Mouse (Mus musculus): Measurements from ENCODE around the gene Paqr4. TPM values are rescaled to one million over a fixed set of nuclear protein-coding genes. Genes with fewer than 3 reads are reported as not detected.
A peak's percentile ranks its signal among the peaks of the same experiment; 100 is the strongest.

Paqr4 gene
- polyA plus RNA-seq, 1 experiment from 2014 or later, result 75.2 TPM

DNA sequence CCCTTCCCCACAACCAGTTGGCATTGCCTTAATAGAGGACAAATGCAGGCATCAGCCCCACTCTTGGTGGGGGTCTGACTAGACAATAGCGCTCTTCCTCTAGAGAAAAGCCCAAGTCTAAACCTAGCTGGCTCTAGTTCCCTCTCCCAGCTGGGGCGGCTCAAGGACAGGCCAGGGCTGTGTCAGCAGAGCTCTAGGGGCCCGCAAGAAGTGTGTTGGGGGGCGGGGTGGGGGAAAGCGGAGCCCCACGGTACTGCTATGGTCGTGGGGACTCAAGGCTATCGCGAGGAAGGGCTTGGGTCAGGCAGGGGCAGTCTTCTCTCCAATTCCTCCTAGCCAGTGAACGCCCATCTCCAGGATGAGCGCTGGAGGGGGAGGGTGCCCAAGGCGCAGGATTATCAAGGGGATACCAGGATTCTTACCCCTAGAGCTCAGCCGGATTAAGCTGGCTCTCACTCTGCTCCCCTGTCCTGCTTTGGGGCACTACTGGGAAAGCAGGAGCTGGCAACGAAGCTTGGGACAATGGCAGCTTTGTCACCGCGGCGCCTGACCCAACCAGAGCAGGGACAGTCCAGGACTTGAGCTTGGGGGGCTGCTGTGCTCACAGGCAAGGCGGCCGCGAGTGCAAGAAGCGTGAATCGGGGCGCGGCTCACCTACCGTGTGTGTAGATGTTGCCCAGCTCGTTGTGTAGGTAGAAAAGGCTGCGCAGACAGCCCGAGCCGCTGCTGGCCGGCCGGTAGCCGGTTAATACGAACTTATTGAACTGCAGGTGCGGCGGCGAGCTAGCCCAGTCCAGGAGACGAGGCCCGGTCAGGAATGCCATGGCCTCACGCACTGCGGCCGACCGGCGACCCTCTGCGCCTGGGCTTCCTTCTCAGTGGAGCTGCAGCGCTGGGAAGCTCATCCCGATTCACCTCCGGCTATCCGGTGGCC is 1.2 kb downstream of the Paqr4 start:
- Histone ChIP-seq H3K4me1 (replicated peaks) (peaks cover 37% of the 10 kb centered on the region), H3K27me3 (peaks cover 36% of the 10 kb centered on the region), H3K27ac (replicated peaks) (peak overlapping the region; percentile 84), H3K9ac (peak overlapping the region; percentile 75), H3K9me3 (no peaks in the 10 kb centered on the region), H3K36me3 (0 out of 2 replicates have a peak, but pooled peaks cover 12% of the 10 kb centered on the region), H3K4me3 (peak overlapping the region; percentile 73), H3K4me2 (peak overlapping the region; percentile 89)
- WGBS, result under 1% methylated on average over 47 of the region's 48 CpGs
- ATAC-seq (ENCODE audit: low FRiP score, low read depth), result peak; percentile 27

DNA sequence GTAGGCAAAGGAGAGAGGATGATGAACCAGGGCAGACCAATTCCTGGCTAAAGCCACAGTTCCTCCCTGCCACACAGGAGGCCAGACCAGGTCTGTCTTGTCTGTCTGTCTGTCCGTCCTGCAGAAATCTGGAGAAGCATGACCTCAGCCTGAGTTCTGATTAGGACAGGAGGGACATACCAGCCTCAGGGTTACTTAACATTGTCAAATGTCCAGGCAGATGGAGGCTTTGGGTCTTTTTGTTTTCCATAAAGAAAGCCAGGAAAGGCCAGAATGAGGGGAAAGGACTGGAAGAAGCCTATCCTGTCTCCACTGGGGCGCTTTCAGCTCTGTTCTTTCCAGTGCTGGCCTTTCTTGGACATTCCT is 1.8 kb downstream of the Paqr4 start:
- H3K27me3 ChIP-seq, result peaks cover 31% of the 10 kb centered on the region
- H3K4me2 ChIP-seq, result peak overlapping the region; percentile 89
- H3K36me3 ChIP-seq, result 0 out of 2 replicates have a peak, but pooled peaks cover 12% of the 10 kb centered on the region
- H3K9me3 ChIP-seq, result no peaks in the 10 kb centered on the region
- WGBS, result 40% methylated on average over 2 of the region's 2 CpGs
- H3K9ac ChIP-seq, result peak overlapping the region; percentile 75
- H3K4me3 ChIP-seq, result peak overlapping the region; percentile 73
- peak overlapping the region; percentile 84 for H3K27ac ChIP-seq (replicated peaks)
- no peak for ATAC-seq (ENCODE audit: low FRiP score, low read depth)
- H3K4me1 ChIP-seq (replicated peaks), result peaks cover 36% of the 10 kb centered on the region

DNA sequence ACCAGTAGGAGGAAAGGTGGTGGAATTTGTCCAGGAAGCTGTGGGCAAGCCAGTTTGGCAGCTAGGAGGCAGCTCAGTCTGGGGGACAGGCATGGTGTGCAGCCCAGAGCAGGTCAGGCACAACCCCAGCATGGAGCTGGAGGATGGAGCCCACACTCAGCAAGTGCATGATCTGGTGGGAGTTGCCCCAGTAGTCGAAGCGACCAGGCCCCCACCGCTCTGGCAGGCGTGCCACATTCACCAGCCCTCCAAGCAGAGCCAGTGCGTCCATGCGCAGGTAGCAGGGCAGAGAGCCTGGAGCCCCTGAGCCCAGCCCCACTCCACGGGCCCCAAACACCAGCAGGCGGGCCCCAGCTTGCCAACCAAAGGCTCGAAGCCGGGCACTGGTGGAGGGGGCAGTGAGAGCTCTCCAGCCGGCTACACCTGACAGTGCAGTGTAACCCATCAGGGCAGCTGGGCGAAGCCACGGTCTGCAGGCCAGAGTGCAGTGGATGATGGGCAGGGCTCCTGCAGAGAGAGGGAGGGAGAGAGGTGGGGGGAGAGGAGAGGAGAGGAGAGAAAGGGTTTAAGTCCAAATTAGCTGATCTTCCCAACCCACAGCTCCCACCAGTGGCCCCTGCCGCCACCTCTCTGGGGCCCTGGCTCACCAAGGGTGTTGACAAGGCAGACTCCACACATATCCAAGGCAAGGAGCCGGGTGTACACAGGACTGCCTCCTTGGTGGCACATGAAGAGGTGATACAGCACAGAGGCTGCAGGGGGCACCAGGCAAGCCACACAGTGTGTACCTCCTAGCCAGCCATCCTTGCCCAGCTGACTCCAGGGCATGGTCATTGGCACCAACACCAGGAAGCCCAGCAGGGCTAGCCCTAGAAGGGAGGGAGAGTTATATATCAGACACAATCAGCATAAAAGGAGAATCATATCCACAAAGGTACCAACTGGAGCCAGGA is 2.9 kb downstream of the Paqr4 start:
- no peak overlapping the region for H3K9ac ChIP-seq
- H3K9me3 ChIP-seq, result no peaks in the 10 kb centered on the region
- 0 out of 2 replicates have a peak, but pooled peaks cover 12% of the 10 kb centered on the region for H3K36me3 ChIP-seq
- no peak overlapping the region for H3K27ac ChIP-seq (replicated peaks)
- peaks cover 21% of the 10 kb centered on the region for H3K27me3 ChIP-seq
- ATAC-seq (ENCODE audit: low FRiP score, low read depth), result no peak
- H3K4me3 ChIP-seq, result peak overlapping the region; percentile 73; the same call in 1 of the 2 replicates
- WGBS, result 62% methylated on average over 15 of the region's 15 CpGs
- H3K4me1 ChIP-seq (replicated peaks), result peaks cover 36% of the 10 kb centered on the region
- H3K4me2 ChIP-seq, result peak overlapping the region; percentile 89

DNA sequence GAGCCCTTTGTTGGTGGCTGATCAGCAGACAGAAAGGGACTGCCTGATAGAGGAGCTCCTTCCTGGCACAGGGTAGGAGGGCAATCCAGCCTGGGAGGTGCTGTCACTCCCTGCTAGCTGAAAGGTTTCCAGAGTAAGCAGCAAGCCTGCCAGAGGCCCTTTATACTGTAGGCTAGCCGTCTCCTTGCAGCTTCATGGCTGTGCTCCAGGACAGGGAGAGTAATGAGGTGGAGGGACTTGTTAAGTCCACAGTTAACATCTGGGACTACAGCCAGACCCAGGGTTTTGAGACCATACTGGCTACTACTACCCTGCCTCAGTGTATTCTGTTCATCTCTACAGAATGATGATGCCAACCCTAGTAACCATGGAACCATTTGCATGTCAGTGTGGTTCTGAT is 6.3 kb downstream of the Paqr4 start:
- ATAC-seq (ENCODE audit: low FRiP score, low read depth), result no peak

DNA sequence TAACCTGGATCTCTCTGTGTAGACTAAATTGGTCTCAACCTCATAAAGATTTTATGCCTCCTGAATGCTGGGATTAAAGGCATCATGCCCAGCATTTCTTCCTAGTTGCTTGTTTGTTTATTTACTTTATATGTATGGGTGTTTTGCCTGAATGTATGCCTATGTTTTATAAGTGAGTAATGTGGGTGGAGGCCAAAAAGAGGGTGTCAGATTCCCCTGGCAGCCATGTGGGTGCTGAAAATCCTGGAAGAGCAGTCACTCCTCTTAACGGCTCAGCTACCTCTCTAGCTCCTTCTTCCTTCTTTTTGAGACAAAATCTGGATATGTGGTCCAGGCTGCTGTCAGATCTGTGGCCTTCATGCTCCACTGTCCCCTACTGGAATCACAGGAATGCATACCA is 10.2 kb downstream of the Paqr4 start:
- H3K4me3 ChIP-seq, result no peak overlapping the region
- 77% methylated on average over 1 of the region's 1 CpGs for WGBS
- no peaks in the 10 kb centered on the region for H3K9me3 ChIP-seq
- H3K27me3 ChIP-seq, result no peaks in the 10 kb centered on the region
- no peak overlapping the region for H3K9ac ChIP-seq
- peaks cover 13% of the 10 kb centered on the region for H3K4me1 ChIP-seq (replicated peaks)
- H3K36me3 ChIP-seq, result no peaks in the 10 kb centered on the region
- no peak overlapping the region for H3K27ac ChIP-seq (replicated peaks)
- ATAC-seq (ENCODE audit: low FRiP score, low read depth), result no peak
- no peak overlapping the region for H3K4me2 ChIP-seq

More for the DNA sequence above, 6.3 kb downstream of the Paqr4 start:
- Histone ChIP-seq H3K9me3 (no peaks in the 10 kb centered on the region), H3K36me3 (0 out of 2 replicates have a peak, but pooled peaks cover 12% of the 10 kb centered on the region), H3K4me3 (no peak overlapping the region), H3K4me1 (replicated peaks) (peaks cover 21% of the 10 kb centered on the region), H3K9ac (no peak overlapping the region), H3K27me3 (no peaks in the 10 kb centered on the region), H3K27ac (replicated peaks) (no peak overlapping the region), H3K4me2 (no peak overlapping the region)
- WGBS, result 45% methylated on average over 1 of the region's 1 CpGs

DNA sequence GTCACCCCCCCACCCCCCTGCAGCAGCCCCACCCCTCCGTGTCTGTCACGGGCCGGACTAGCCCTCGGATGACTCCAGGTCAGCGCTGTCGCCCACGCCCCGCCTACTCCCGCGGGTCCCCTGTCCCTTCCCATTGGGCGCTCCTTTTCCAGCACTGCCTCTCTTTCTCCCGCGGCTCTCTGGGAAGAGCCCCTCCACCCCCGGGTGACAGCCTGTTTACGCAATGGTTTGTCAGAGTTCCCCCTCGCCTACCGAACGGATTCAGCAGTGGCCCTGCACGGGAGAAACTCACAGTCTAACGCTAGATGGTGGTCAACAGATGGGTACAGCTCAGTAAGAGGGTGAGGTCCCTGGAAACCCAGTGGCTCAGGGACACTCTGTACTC is 13.9 kb downstream of the Paqr4 start:
- H3K27me3 ChIP-seq, result no peaks in the 10 kb centered on the region

DNA sequence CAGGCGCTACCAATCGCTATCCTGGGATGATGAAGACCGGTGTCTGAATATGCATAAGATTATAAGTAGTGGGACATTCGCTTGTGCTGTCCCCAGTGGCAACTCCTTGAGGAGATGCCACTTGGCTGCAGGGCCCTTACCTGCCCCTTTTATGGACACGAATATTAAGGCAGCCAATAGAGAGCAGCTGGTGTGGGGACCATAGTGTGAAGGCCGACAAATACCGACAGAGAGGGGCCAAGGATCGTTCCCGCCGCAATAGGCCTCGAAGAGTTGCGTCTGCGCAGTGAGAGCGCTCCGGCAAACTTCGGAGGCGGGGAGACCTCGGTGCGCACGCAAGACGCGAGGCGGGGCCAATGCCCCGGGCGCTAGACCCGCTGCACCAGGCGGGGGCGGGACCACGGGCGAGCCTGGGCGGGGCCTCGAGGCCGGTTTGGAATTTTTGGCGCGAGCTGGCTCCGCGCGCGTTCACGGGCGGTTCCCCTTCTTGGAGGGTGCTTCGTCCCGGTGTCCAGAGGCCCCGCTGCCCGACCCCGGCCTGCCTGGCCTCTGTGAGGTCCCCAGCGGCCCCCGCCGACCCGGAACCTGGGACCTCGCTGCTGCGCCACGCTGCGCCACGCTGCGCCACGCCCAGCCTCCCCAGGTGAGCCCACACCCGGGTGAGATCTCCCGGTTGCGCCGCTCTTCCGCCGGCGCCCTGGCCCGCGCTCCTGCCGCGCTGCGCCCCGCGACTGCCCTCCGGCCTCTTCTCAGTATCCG is 14.5 kb downstream of the Paqr4 start, which contains the start of gene Pkmyt1:
TSS of gene Pkmyt1 (plus strand) at position 338 of the 759 bp plus-strand sequence.
- ATAC-seq (ENCODE audit: low FRiP score, low read depth), result peak; percentile 94
- Histone ChIP-seq H3K27ac (replicated peaks) (peak within 1 kb of the TSS; percentile 75), H3K27me3 (no peaks in the 10 kb centered on the region), H3K4me1 (replicated peaks) (peaks cover 14% of the 10 kb centered on the region), H3K4me3 (peak within 1 kb of the TSS; percentile 68), H3K9ac (peak within 1 kb of the TSS; percentile 53), H3K4me2 (peak within 1 kb of the TSS; percentile 85), H3K36me3 (no peaks in the 10 kb centered on the region), H3K9me3 (no peaks in the 10 kb centered on the region)
- under 1% methylated on average over 70 of the region's 73 CpGs for WGBS

More for the DNA sequence above, 13.9 kb downstream of the Paqr4 start:
- Histone ChIP-seq H3K4me3 (peak overlapping the region; percentile 68), H3K4me2 (peak overlapping the region; percentile 85), H3K9ac (peak overlapping the region; percentile 53), H3K9me3 (no peaks in the 10 kb centered on the region), H3K27ac (replicated peaks) (peak overlapping the region; percentile 70; the same call in 1 of the 2 replicates), H3K4me1 (replicated peaks) (peaks cover 14% of the 10 kb centered on the region), H3K36me3 (no peaks in the 10 kb centered on the region)
- 0% methylated on average over 20 of the region's 20 CpGs for WGBS
- peak; percentile 82 for ATAC-seq (ENCODE audit: low FRiP score, low read depth)

DNA sequence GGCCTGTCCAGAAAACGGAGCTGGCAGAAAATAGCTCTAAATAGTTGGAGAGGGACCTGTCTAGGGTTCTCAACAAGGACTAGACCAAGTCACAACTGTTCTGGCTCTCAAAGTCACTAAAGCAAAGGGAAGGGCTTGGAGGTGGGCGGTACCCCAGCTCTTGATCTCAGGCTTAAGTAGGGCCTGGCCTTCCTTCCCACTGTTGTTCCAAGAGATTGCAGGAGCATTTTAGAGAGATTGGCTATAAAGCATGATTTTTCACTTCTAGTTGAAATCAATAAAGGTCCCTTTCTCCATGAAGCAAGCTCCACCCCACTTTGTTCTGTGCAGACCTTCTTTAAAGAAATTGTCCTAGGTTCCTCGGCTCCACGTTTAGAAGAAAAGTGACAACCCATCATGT is 15.2 kb downstream of the Paqr4 start:
- Histone ChIP-seq H3K4me2 (peak overlapping the region; percentile 85), H3K4me1 (replicated peaks) (peaks cover 14% of the 10 kb centered on the region), H3K9me3 (no peaks in the 10 kb centered on the region), H3K4me3 (peak overlapping the region; percentile 68), H3K27me3 (no peaks in the 10 kb centered on the region), H3K27ac (replicated peaks) (peak overlapping the region; percentile 75), H3K36me3 (no peaks in the 10 kb centered on the region), H3K9ac (peak overlapping the region; percentile 44)
- ATAC-seq (ENCODE audit: low FRiP score, low read depth), result no peak
- WGBS, result 66% methylated on average over 4 of the region's 4 CpGs

DNA sequence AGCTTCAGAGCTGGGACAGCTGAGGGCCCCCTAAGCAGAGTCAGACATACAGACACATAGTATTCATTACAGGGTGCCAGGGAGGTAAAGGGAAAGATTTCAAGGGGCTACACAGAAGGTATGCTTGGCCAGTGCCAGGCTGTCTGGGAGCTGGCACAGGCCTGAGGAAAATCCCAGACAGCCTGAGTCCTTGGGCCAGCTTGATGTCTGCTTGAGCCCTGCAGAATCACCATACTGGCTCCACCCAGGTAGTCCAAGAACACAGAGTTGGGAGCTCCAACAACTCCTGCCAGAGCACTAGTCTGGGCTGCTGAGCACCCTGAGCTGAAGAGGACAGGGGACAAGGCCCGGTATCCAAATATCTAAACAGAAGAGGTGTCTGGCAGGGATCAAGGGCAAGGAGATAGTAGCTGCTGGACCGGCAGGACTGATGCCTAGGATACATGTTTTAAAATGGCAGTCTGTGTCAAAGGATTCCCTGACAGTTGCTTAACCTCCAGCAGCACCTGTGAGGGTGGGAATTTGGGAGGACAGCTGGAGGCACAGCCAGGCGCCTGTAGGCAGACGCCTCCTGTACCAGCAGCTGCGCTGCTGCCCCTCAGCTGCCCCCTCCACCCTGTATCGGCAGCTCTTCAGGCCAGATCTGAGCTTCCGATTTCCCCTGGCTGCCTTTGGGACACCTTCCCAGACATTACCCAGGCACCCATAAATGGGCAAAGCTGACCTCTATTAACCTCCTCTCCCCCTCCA is 18.1 kb downstream of the Paqr4 start, which contains the start of gene 1520401A03Rik:
TSS of gene 1520401A03Rik (minus strand) at position 408 of the 750 bp plus-strand sequence.
- no peak for ATAC-seq (ENCODE audit: low FRiP score, low read depth)
- 75% methylated on average over 7 of the region's 7 CpGs for WGBS
- H3K27ac ChIP-seq (replicated peaks), result no peak within 1 kb of the TSS
- no peaks in the 10 kb centered on the region for H3K9me3 ChIP-seq
- H3K27me3 ChIP-seq, result no peaks in the 10 kb centered on the region
- peaks cover 13% of the 10 kb centered on the region for H3K4me1 ChIP-seq (replicated peaks)
- no peak within 1 kb of the TSS for H3K9ac ChIP-seq
- H3K4me2 ChIP-seq, result no peak within 1 kb of the TSS
- no peaks in the 10 kb centered on the region for H3K36me3 ChIP-seq
- H3K4me3 ChIP-seq, result no peak within 1 kb of the TSS

DNA sequence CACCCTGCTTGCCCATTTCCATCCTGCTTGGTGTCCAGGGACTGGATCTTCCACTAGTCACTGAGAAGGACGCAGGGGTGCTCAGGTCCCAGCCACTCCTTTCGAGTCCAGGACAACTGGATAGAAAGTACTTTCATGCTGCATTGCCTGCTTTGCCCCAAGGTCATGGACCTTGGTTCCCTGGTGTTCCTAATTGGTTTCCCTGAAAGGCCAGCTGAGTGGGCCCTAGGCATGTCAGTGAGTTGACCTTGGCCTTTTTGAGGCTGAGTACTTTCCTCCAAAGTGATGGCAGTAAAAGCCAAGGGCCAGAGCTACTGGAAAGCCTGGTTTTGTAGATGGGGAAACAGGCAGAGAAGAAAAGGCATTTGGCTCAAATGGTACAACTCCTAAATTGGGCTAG is 18.8 kb downstream of the Paqr4 start:
- Histone ChIP-seq H3K9ac (no peak overlapping the region), H3K4me3 (no peak overlapping the region), H3K4me2 (no peak overlapping the region), H3K4me1 (replicated peaks) (peaks cover 7% of the 10 kb centered on the region), H3K9me3 (no peaks in the 10 kb centered on the region), H3K27ac (replicated peaks) (no peak overlapping the region), H3K27me3 (no peaks in the 10 kb centered on the region), H3K36me3 (no peaks in the 10 kb centered on the region)
- 82% methylated on average over 2 of the region's 2 CpGs for WGBS
- ATAC-seq (ENCODE audit: low FRiP score, low read depth), result no peak

Measured in hindbrain, embryonic 15.5 days (tissue).